Mouse (Mus musculus) yolk sac, embryonic 10.5 days (tissue): ENCODE data around the gene C130050O18Rik.
"Not testable (repeated sequence)": the region's sequence is repeated elsewhere in the genome, so short reads cannot be mapped to it uniquely, and the experiment has no call there.

ENCODE experiments used
- DNase-seq: peaks from one replicate; pipeline ENCODE4 v3.0.0-alpha.2; 2017; ENCODE audit warnings: low spot score

The C130050O18Rik gene

GRCm38 (mm10) chr5:139379771-139380384 is 25.2 kb upstream of the C130050O18Rik start:
- no peak for DNase-seq

GRCm38 (mm10) chr5:139380385-139381248 is 24.5 kb upstream of the C130050O18Rik start:
- peak; percentile 95 for DNase-seq

- peak; percentile 43 for DNase-seq
These were observed 23.2 kb upstream of the C130050O18Rik start for GRCm38 (mm10) chr5:139381586-139382513.

- peak; percentile 60 for DNase-seq
These were observed 22.3 kb upstream of the C130050O18Rik start for GRCm38 (mm10) chr5:139382760-139383159.

- no peak for DNase-seq
These were observed 21.8 kb upstream of the C130050O18Rik start for GRCm38 (mm10) chr5:139383234-139383633.

- no peak for DNase-seq
These were observed 20.5 kb upstream of the C130050O18Rik start for GRCm38 (mm10) chr5:139384531-139384930.

- no peak for DNase-seq
These were observed 19.0 kb upstream of the C130050O18Rik start for GRCm38 (mm10) chr5:139386047-139386446.

- no peak for DNase-seq
These were observed 17.5 kb upstream of the C130050O18Rik start for GRCm38 (mm10) chr5:139387329-139388194.

GRCm38 (mm10) chr5:139388195-139388570 is 16.9 kb upstream of the C130050O18Rik start:
- DNase-seq, result no peak

GRCm38 (mm10) chr5:139388694-139389675 is 16.1 kb upstream of the C130050O18Rik start:
- DNase-seq, result no peak

GRCm38 (mm10) chr5:139389676-139390061 is 15.4 kb upstream of the C130050O18Rik start:
- DNase-seq, result peak; percentile 64

GRCm38 (mm10) chr5:139390324-139391119 is 14.6 kb upstream of the C130050O18Rik start:
- not testable (repeated sequence) for DNase-seq

- no peak for DNase-seq
These were observed 13.6 kb upstream of the C130050O18Rik start for GRCm38 (mm10) chr5:139391309-139391990.

- no peak for DNase-seq
These were observed 12.6 kb upstream of the C130050O18Rik start for GRCm38 (mm10) chr5:139392219-139393196.

- DNase-seq, result no peak
These were observed 11.9 kb upstream of the C130050O18Rik start for GRCm38 (mm10) chr5:139393197-139393588.

- DNase-seq, result no peak
These were observed 10.7 kb upstream of the C130050O18Rik start for GRCm38 (mm10) chr5:139394399-139394798.

GRCm38 (mm10) chr5:139395528-139395927 is 9.6 kb upstream of the C130050O18Rik start:
- DNase-seq, result no peak
